ENCODE assay signal across 7 mouse cellular contexts in the genomic region with DNA sequence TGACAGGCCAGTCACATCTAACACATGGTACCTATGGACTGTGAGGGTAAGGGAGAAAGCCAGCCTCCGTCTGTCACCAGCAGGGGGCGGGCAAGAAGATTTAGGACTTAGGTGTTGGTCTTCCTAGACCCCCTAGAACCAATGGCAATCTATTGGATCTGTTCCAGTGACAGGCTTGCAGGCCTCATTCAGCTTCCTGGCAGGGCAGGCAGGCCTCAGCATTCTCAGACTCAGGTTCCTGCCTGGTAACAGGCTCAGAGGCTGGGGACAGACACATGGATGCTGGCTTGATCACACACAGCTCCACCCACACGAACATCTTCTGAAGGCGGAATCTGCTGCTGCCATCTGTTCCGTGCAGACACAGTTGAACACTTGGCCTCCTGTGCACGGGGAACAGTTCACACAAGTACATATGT. TPM values are rescaled to one million over a fixed set of nuclear protein-coding genes. Genes with fewer than 3 reads are reported as not detected.
DNase-seq lines count a peak whose midpoint lies in the region; ATAC-seq and TF ChIP-seq lines count a peak whose summit lies in the region.

No protein-coding gene starts in this region.

- ATAC-seq in forebrain, embryonic 15.5 days (replicated peaks): peak; percentile 25; the same call in 1 of the 2 replicates
- peak; percentile 6; the same call in 1 of the 2 replicates for ATAC-seq in hindbrain, embryonic 16.5 days

- H3K27me3 ChIP-seq in MEL (ENCODE audit: control insufficient read depth in 1 of 2, insufficient read depth in 2 of 2, low read length in 2 of 2): no peaks in the 10 kb centered on the region
- no peaks in the 10 kb centered on the region for H3K27me3 ChIP-seq in forebrain, embryonic 15.5 days
- H3K27me3 ChIP-seq in hindbrain, embryonic 16.5 days (replicated peaks; ENCODE audit: control insufficient read depth, insufficient read depth, low read length): no peaks in the 10 kb centered on the region
- H3K27me3 ChIP-seq in small intestine, adult 2 months (ENCODE audit: control insufficient read depth, insufficient read depth, low read length): no peaks in the 10 kb centered on the region

- peaks cover 0 to 10% of the 10 kb centered on the region in 2 experiments; a peak in 2 of 4 replicates for H3K36me3 ChIP-seq in MEL (ENCODE audit: control insufficient read depth in 1 of 2, insufficient read depth in 2 of 2, low read length in 2 of 2)
- H3K36me3 ChIP-seq in forebrain, embryonic 15.5 days: no peaks in the 10 kb centered on the region
- no peaks in the 10 kb centered on the region for H3K36me3 ChIP-seq in hindbrain, embryonic 16.5 days (ENCODE audit: control insufficient read depth, insufficient read depth, low read length)
- no peaks in the 10 kb centered on the region for H3K36me3 ChIP-seq in small intestine, adult 2 months (ENCODE audit: control insufficient read depth, insufficient read depth, low read length)

- no peak overlapping the region for H3K4me2 ChIP-seq in forebrain, embryonic 15.5 days (replicated peaks)
- no peak overlapping the region for H3K4me2 ChIP-seq in hindbrain, embryonic 16.5 days (ENCODE audit: low read length)

- peak overlapping the region; percentile 59 for H3K27ac ChIP-seq in MEL (ENCODE audit: control insufficient read depth, low read depth, low read length)
- H3K27ac ChIP-seq in forebrain, embryonic 15.5 days (replicated peaks): peak overlapping the region; percentile 98
- peak overlapping the region; percentile 48 for H3K27ac ChIP-seq in hindbrain, embryonic 16.5 days (ENCODE audit: low read depth, low read length)
- H3K27ac ChIP-seq in left cerebral cortex, adult 2 months: peak overlapping the region; percentile 86
- peak overlapping the region; percentile 44 for H3K27ac ChIP-seq in small intestine, adult 2 months (ENCODE audit: insufficient read depth, low read depth, low read length)

- peak; percentile 89 for DNase-seq in MEL (ENCODE audit: low read depth, low spot score)
- DNase-seq in cerebellum, adult 11-12 months: peak; percentile 77
- DNase-seq in left cerebral cortex, adult 2 months (ENCODE audit: extremely low spot score in 1 of 2, low spot score in 2 of 2): peak; percentile 68 to 71
- peak; percentile 54 for DNase-seq in lung, postnatal 25 days (ENCODE audit: low spot score)

- 21% methylated on average over 6 of the region's 6 CpGs for WGBS in forebrain, embryonic 15.5 days
- WGBS in hindbrain, embryonic 16.5 days: 31% methylated on average over 6 of the region's 6 CpGs
- 11% methylated on average over 6 of the region's 6 CpGs for WGBS in small intestine, adult 2 months

- H3K4me3 ChIP-seq in MEL (ENCODE audit: control insufficient read depth in 1 of 2, insufficient read depth in 1 of 2, low read depth in 2 of 2, low read length in 2 of 2): peak overlapping the region in 1 of 2 experiments; percentile 10; a peak in 2 of 4 replicates
- no peak overlapping the region for H3K4me3 ChIP-seq in forebrain, embryonic 15.5 days
- H3K4me3 ChIP-seq in hindbrain, embryonic 16.5 days (ENCODE audit: low read length): no peak overlapping the region
- no peak overlapping the region for H3K4me3 ChIP-seq in left cerebral cortex, adult 2 months
- no peak overlapping the region for H3K4me3 ChIP-seq in small intestine, adult 2 months (ENCODE audit: low read depth, low read length)

- TF ChIP-seq EP300 in MEL (IDR thresholded peaks at IDR 0.05; ENCODE audit: low read depth in 1 of 2, low read length in 2 of 2): no peak

- no peak for TF ChIP-seq POLR2A in MEL (IDR thresholded peaks at IDR 0.05; ENCODE audit: control insufficient read depth in 1 of 2, insufficient read depth in 1 of 2, low read depth in 1 of 2, low read length in 2 of 2, poor library complexity in 1 of 2)
- no peak for TF ChIP-seq POLR2A in small intestine, adult 2 months (IDR thresholded peaks at IDR 0.05; ENCODE audit: low read depth, low read length)

- intact Hi-C loops in left cerebral cortex, adult 2 months (cut with DNase I): loop anchor here (1.0 to 2.0 kb wide), 4 partner anchors 27 to 61 kb away; no protein-coding TSS in a partner anchor

- peaks cover 6 to 31% of the 10 kb centered on the region in 2 experiments; a peak in 3 of 4 replicates for H3K4me1 ChIP-seq in MEL (ENCODE audit: control insufficient read depth in 1 of 2, insufficient read depth in 2 of 2, low read length in 2 of 2)
- peaks cover 49% of the 10 kb centered on the region for H3K4me1 ChIP-seq in forebrain, embryonic 15.5 days
- H3K4me1 ChIP-seq in hindbrain, embryonic 16.5 days (ENCODE audit: control insufficient read depth, insufficient read depth, low read depth, low read length): peaks cover 39% of the 10 kb centered on the region
- H3K4me1 ChIP-seq in small intestine, adult 2 months (ENCODE audit: control insufficient read depth, insufficient read depth, insufficient read length, low read length): peaks cover 57% of the 10 kb centered on the region

- H3K79me2 ChIP-seq in MEL (ENCODE audit: control insufficient read depth, insufficient read depth, low read length, poor library complexity): peaks cover 8% of the 10 kb centered on the region; the same call in 1 of the 2 replicates

- TF ChIP-seq CTCF in MEL (IDR thresholded peaks at IDR 0.05 in 2 of 3, conservative IDR thresholded peaks at IDR 0.05 in 1 of 3; ENCODE audit: control insufficient read depth in 1 of 3, insufficient read depth in 1 of 3, low read depth in 2 of 3, low read length in 3 of 3, poor library complexity in 1 of 3, severe bottlenecking in 1 of 3): peak; percentile 78 to 91 (median 82)
- peak; percentile 58 for TF ChIP-seq CTCF in left cerebral cortex, adult 2 months (IDR thresholded peaks at IDR 0.05)
- TF ChIP-seq CTCF in small intestine, adult 2 months (IDR thresholded peaks at IDR 0.05; ENCODE audit: extremely low read depth, insufficient read length, insufficient replicate concordance, low read depth, low read length): peak; percentile 84; the same call in 1 of the 2 replicates

- no peak; the same call in 1 of the 2 replicates for TF ChIP-seq RAD21 in MEL (IDR thresholded peaks at IDR 0.05; ENCODE audit: low read depth, low read length)

- H3K9ac ChIP-seq in MEL (ENCODE audit: control insufficient read depth, low read depth, low read length, poor library complexity, severe bottlenecking): peak overlapping the region; percentile 36
- no peak overlapping the region for H3K9ac ChIP-seq in forebrain, embryonic 15.5 days (replicated peaks)
- no peak overlapping the region for H3K9ac ChIP-seq in hindbrain, embryonic 16.5 days (ENCODE audit: low read depth, low read length)

- H3K9me3 ChIP-seq in MEL (replicated peaks; ENCODE audit: insufficient read depth, low read length): no peaks in the 10 kb centered on the region
- no peaks in the 10 kb centered on the region for H3K9me3 ChIP-seq in forebrain, embryonic 15.5 days
- no peaks in the 10 kb centered on the region for H3K9me3 ChIP-seq in hindbrain, embryonic 16.5 days (ENCODE audit: control insufficient read depth, low read length)

TF ChIP-seq in MEL, 35 proteins besides CTCF, POLR2A, EP300 and RAD21:
- peak; percentile 31; the same call in 1 of the 2 replicates for TF ChIP-seq MYC (IDR thresholded peaks at IDR 0.05; ENCODE audit: low read depth, low read length)
- no peak for TF ChIP-seq UBTF (IDR thresholded peaks at IDR 0.05; ENCODE audit: borderline replicate concordance, insufficient read depth, low read depth, low read length)
- TF ChIP-seq TAL1 (IDR thresholded peaks at IDR 0.05; ENCODE audit: low read length): peak; percentile 65
- TF ChIP-seq USF2 (IDR thresholded peaks at IDR 0.05; ENCODE audit: borderline replicate concordance in 1 of 2, insufficient read depth in 1 of 2, low read depth in 1 of 2, low read length in 2 of 2): no peak
- no peak for TF ChIP-seq JUND (IDR thresholded peaks at IDR 0.05; ENCODE audit: low read depth, low read length)
- no peak for TF ChIP-seq CHD1 (IDR thresholded peaks at IDR 0.05; ENCODE audit: low read depth, low read length)
- TF ChIP-seq HCFC1 (IDR thresholded peaks at IDR 0.05; ENCODE audit: low read depth, low read length): peak; percentile 39; the same call in 1 of the 2 replicates
- TF ChIP-seq POLR2AphosphoS5 (IDR thresholded peaks at IDR 0.05; ENCODE audit: borderline replicate concordance, low read depth, low read length): no peak
- TF ChIP-seq TBP (IDR thresholded peaks at IDR 0.05; ENCODE audit: low read depth, low read length): 0 out of 2 replicates have a peak, but pooled peaks have one; percentile 22
- no peak for TF ChIP-seq USF1 (IDR thresholded peaks at IDR 0.05; ENCODE audit: low read depth, low read length)
- no peak for TF ChIP-seq ZNF384 (IDR thresholded peaks at IDR 0.05; ENCODE audit: low read depth, low read length)
- TF ChIP-seq MAZ (IDR thresholded peaks at IDR 0.05; ENCODE audit: low read depth, low read length): no peak
- no peak for TF ChIP-seq ELF1 (IDR thresholded peaks at IDR 0.05; ENCODE audit: low read depth, low read length)
- TF ChIP-seq NELFE (IDR thresholded peaks at IDR 0.05; ENCODE audit: low read depth, low read length): no peak
- TF ChIP-seq SMC3 (IDR thresholded peaks at IDR 0.05; ENCODE audit: low read depth, low read length): peak; percentile 55
- 0 out of 2 replicates have a peak, but pooled peaks have one; percentile 8 for TF ChIP-seq MAX (IDR thresholded peaks at IDR 0.05; ENCODE audit: low read length)
- TF ChIP-seq BHLHE40 (IDR thresholded peaks at IDR 0.05; ENCODE audit: borderline replicate concordance, low read depth, low read length): no peak
- TF ChIP-seq MXI1 (IDR thresholded peaks at IDR 0.05; ENCODE audit: low read depth, low read length): peak; percentile 26
- no peak for TF ChIP-seq ZKSCAN1 (IDR thresholded peaks at IDR 0.05; ENCODE audit: low read depth, low read length)
- TF ChIP-seq POLR2AphosphoS2 (IDR thresholded peaks at IDR 0.05; ENCODE audit: low read length): no peak
- no peak for TF ChIP-seq SIN3A (IDR thresholded peaks at IDR 0.05; ENCODE audit: low read length)
- TF ChIP-seq MYB (IDR thresholded peaks at IDR 0.05; ENCODE audit: low read depth, low read length): no peak

RNA-seq across cellular contexts. Expression of a gene that starts 25.4 kb away (rescaled TPM):
- total RNA-seq in MEL (2012; rRNA removed): 3,309 and 3,407 TPM in 2 replicates
- polyA plus RNA-seq in MEL (2012; ENCODE audit: insufficient read depth in 1 of 2, insufficient read length in 2 of 2, low read depth in 1 of 2, low replicate concordance in 2 of 2, missing spikeins in 1 of 2): 1,000 to 10,000 TPM; 2,419 to 4,891 TPM
- 2,368 and 2,448 TPM in 2 replicates for polyA plus RNA-seq in forebrain, embryonic 15.5 days (2015; fragmentation: Nextera tagmentation; extraction: Ambion mirVana)
- 1,165 and 1,204 TPM in 2 replicates for polyA plus RNA-seq in hindbrain, embryonic 16.5 days (2015; fragmentation: Nextera tagmentation; extraction: Ambion mirVana)
- total RNA-seq in left cerebral cortex, adult 2 months (2021): 100 to 1,000 TPM; 353 to 363 TPM
- polyA plus RNA-seq in small intestine, adult 2 months (2012; rRNA removed): 212 and 749 TPM in 2 replicates

Comparison
In these comparisons a context has a peak if more than half of its experiments do, and no peak if none do; other contexts are left out.
1. H3K27ac ChIP-seq: peak in every context shown above with its lines; median percentile 98 in forebrain, embryonic 15.5 days; 86 in left cerebral cortex, adult 2 months; 59 in MEL; 48 in hindbrain, embryonic 16.5 days; 44 in small intestine, adult 2 months.